Mouse (Mus musculus): ENCODE measurements at regions not wholly inside any gene's neighbourhood (a gene's known extent, or its start where the extent isn't known, plus 50 kb on each side); places are given as distances from the start of the nearest gene placed in this dataset.

- no peak for DNase-seq (ENCODE audit: low spot score in 2 of 2)
Measured at GRCm38 (mm10) chr3:103408724-103409123, 129.6 kb downstream of the Trim33 start.

GRCm38 (mm10) chr3:103412247-103412646, 133.2 kb downstream of the Trim33 start:
- DNase-seq (ENCODE audit: low spot score in 2 of 2) = no peak

- DNase-seq (ENCODE audit: low spot score in 2 of 2) = no peak
Measured at GRCm38 (mm10) chr3:103415051-103415695, 136.1 kb downstream of the Trim33 start.

- DNase-seq (ENCODE audit: low spot score in 2 of 2) = no peak
Measured at GRCm38 (mm10) chr3:103416296-103416695, 137.2 kb downstream of the Trim33 start.

GRCm38 (mm10) chr3:103417781-103418180, 138.7 kb downstream of the Trim33 start:
- DNase-seq (ENCODE audit: low spot score in 2 of 2) = no peak

GRCm38 (mm10) chr3:103419761-103420620, 140.9 kb downstream of the Trim33 start:
- no peak for DNase-seq (ENCODE audit: low spot score in 2 of 2)

GRCm38 (mm10) chr3:103420621-103421274, 141.7 kb downstream of the Trim33 start:
- DNase-seq (ENCODE audit: low spot score in 2 of 2) = no peak

GRCm38 (mm10) chr3:103421275-103421621, 142.2 kb downstream of the Trim33 start:
- DNase-seq (ENCODE audit: low spot score in 2 of 2) = no peak

- DNase-seq (ENCODE audit: low spot score in 2 of 2) = no peak
Measured at GRCm38 (mm10) chr3:103422806-103423205, 143.7 kb downstream of the Trim33 start.

GRCm38 (mm10) chr3:103423290-103423689, 144.2 kb downstream of the Trim33 start:
- DNase-seq (ENCODE audit: low spot score in 2 of 2) = no peak

- DNase-seq (ENCODE audit: low spot score in 2 of 2) = no peak
Measured at GRCm38 (mm10) chr3:103425812-103426430, 146.8 kb downstream of the Trim33 start.

GRCm38 (mm10) chr3:103429227-103429788, 145.7 kb upstream of the Syt6 start:
- no peak for DNase-seq (ENCODE audit: low spot score in 2 of 2)

GRCm38 (mm10) chr3:103430131-103430530, 144.9 kb upstream of the Syt6 start:
- DNase-seq (ENCODE audit: low spot score in 2 of 2) = no peak

- DNase-seq (ENCODE audit: low spot score in 2 of 2) = no peak
Measured at GRCm38 (mm10) chr3:103432254-103432653, 142.8 kb upstream of the Syt6 start.

GRCm38 (mm10) chr3:103436902-103437603, 138.0 kb upstream of the Syt6 start:
- DNase-seq (ENCODE audit: low spot score in 2 of 2) = no peak

GRCm38 (mm10) chr3:103438791-103439354, 136.2 kb upstream of the Syt6 start:
- peak in 1 of 2 experiments; percentile 37 for DNase-seq (ENCODE audit: low spot score in 2 of 2)

GRCm38 (mm10) chr3:103443247-103443646, 131.8 kb upstream of the Syt6 start:
- no peak for DNase-seq (ENCODE audit: low spot score in 2 of 2)

GRCm38 (mm10) chr3:103445852-103446251, 129.2 kb upstream of the Syt6 start:
- DNase-seq (ENCODE audit: low spot score in 2 of 2) = no peak

- no peak for DNase-seq (ENCODE audit: low spot score in 2 of 2)
Measured at GRCm38 (mm10) chr3:103449851-103450250, 125.2 kb upstream of the Syt6 start.

- no peak for DNase-seq (ENCODE audit: low spot score in 2 of 2)
Measured at GRCm38 (mm10) chr3:103451971-103452370, 123.1 kb upstream of the Syt6 start.

- DNase-seq (ENCODE audit: low spot score in 2 of 2) = no peak
Measured at GRCm38 (mm10) chr3:103463760-103464159, 111.3 kb upstream of the Syt6 start.
